10 mouse cellular contexts compared by ENCODE assay signal in the genomic region with DNA sequence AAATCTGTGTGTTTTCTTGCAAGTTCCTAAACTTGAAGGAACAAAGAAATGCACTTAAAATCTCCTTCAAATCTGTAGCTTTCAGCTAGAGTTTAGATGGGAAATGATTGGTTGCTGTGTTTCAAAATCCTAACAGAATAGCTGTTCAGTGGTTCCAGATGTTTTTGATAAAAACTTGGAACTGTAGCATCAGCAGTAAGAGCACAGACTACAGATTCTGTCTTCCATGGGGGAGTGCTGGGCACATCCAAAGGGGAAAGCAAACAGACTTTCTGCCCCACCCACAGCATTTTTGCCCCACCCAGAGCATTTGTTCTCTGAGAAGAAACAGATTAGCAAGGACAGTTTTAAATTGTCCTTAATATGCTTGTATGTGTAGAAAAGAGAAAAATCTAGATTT.
A peak's percentile ranks its signal among the peaks of the same experiment; 100 is the strongest.
DNase-seq lines count a peak whose midpoint lies in the region; ATAC-seq and TF ChIP-seq lines count a peak whose summit lies in the region.
"Had no signal": no experiment of that assay in that cellular context is flagged by ENCODE, and none has a peak within 500 bp of the region (broad histone marks: within the 10 kb centered on the region; RNA-seq: fewer than 3 reads in every experiment).

No protein-coding gene starts in this region.

- no peaks in the 10 kb centered on the region for H3K9me3 ChIP-seq in stomach, embryonic 14.5 days (ENCODE audit: control insufficient read depth, low read depth, low read length)
- H3K9me3 ChIP-seq in stomach, postnatal 0 days (ENCODE audit: control insufficient read depth, low read length) = no peaks in the 10 kb centered on the region
- no peaks in the 10 kb centered on the region for H3K9me3 ChIP-seq in stomach, embryonic 15.5 days
- no peaks in the 10 kb centered on the region for H3K9me3 ChIP-seq in forebrain, postnatal 0 days (ENCODE audit: low read length)
- H3K9me3 ChIP-seq: hindbrain, embryonic 12.5 days had no signal

- no peaks in the 10 kb centered on the region for H3K36me3 ChIP-seq in stomach, embryonic 14.5 days (ENCODE audit: control insufficient read depth, insufficient read depth, low read length)
- no peaks in the 10 kb centered on the region for H3K36me3 ChIP-seq in stomach, postnatal 0 days (ENCODE audit: control insufficient read depth, insufficient read depth, low read length)
- H3K36me3 ChIP-seq in stomach, embryonic 15.5 days = no peaks in the 10 kb centered on the region
- H3K36me3 ChIP-seq in forebrain, postnatal 0 days (ENCODE audit: insufficient read depth) = no peaks in the 10 kb centered on the region
- H3K36me3 ChIP-seq: hindbrain, embryonic 12.5 days had no signal

- no peak overlapping the region for H3K4me3 ChIP-seq in stomach, embryonic 14.5 days (ENCODE audit: low read depth, low read length)
- H3K4me3 ChIP-seq in stomach, postnatal 0 days (ENCODE audit: low read depth, low read length) = no peak overlapping the region
- no peak overlapping the region for H3K4me3 ChIP-seq in stomach, embryonic 15.5 days (replicated peaks)
- no peak overlapping the region for H3K4me3 ChIP-seq in forebrain, postnatal 0 days (ENCODE audit: low read depth, low read length)
- H3K4me3 ChIP-seq: hindbrain, embryonic 12.5 days had no signal

- intact Hi-C loops in heart, postnatal 25 days (cut with DNase I) = loop anchor here (5.0 kb wide), 1 partner anchor 92 kb away; no protein-coding TSS in a partner anchor
- intact Hi-C loops in heart, postnatal 36 days (cut with DNase I) = loop anchor here (5.0 to 10.0 kb wide), 3 partner anchors 72 to 185 kb away; a partner anchor contains a TSS
- intact Hi-C loops in gastrocnemius, postnatal 14 days (cut with DNase I; ENCODE audit: low total_unique reads) = no loop called here

- H3K27ac ChIP-seq in stomach, embryonic 14.5 days (ENCODE audit: low read length) = peak overlapping the region; percentile 62; the same call in 1 of the 2 replicates
- H3K27ac ChIP-seq in stomach, postnatal 0 days (replicated peaks) = no peak overlapping the region
- H3K27ac ChIP-seq in stomach, embryonic 15.5 days = peak overlapping the region; percentile 77
- no peak overlapping the region for H3K27ac ChIP-seq in forebrain, postnatal 0 days (ENCODE audit: low read depth, low read length)
- H3K27ac ChIP-seq: hindbrain, embryonic 12.5 days had no signal

- TF ChIP-seq EP300 in stomach, postnatal 0 days (optimal IDR thresholded peaks at IDR 0.05) = no peak

- H3K4me1 ChIP-seq in stomach, embryonic 14.5 days (ENCODE audit: control insufficient read depth, insufficient read depth, low read length) = peaks cover 32% of the 10 kb centered on the region
- H3K4me1 ChIP-seq in stomach, postnatal 0 days (replicated peaks; ENCODE audit: control insufficient read depth, insufficient read depth) = 0 out of 2 replicates have a peak, but pooled peaks cover 7% of the 10 kb centered on the region
- H3K4me1 ChIP-seq in stomach, embryonic 15.5 days = peaks cover 26% of the 10 kb centered on the region
- H3K4me1 ChIP-seq in forebrain, postnatal 0 days (ENCODE audit: insufficient read depth) = 0 out of 2 replicates have a peak, but pooled peaks cover 3% of the 10 kb centered on the region

- TF ChIP-seq CTCF in stomach, postnatal 0 days (IDR thresholded peaks at IDR 0.05; ENCODE audit: low read depth) = no peak
- no peak for TF ChIP-seq CTCF in forebrain, postnatal 0 days (IDR thresholded peaks at IDR 0.05; ENCODE audit: low read depth)

- no peak for ATAC-seq in stomach, embryonic 14.5 days (ENCODE audit: insufficient number of reproducible peaks, insufficient read depth, low FRiP score, low read depth)
- no peak; the same call in 1 of the 2 replicates for ATAC-seq in stomach, postnatal 0 days (ENCODE audit: low FRiP score, low TSS enrichment)
- no peak for ATAC-seq in stomach, embryonic 15.5 days (ENCODE audit: insufficient read depth, low FRiP score, low read depth)
- no peak for ATAC-seq in forebrain, postnatal 0 days
- ATAC-seq: forebrain, embryonic 14.5 days had no signal

- peak; percentile 46 for DNase-seq in heart, postnatal 25 days (ENCODE audit: low spot score)
- no peak for DNase-seq in heart, postnatal 36 days
- no peak for DNase-seq in stomach, postnatal 0 days (ENCODE audit: low spot score)
- DNase-seq in gastrocnemius, postnatal 14 days = peak; percentile 46
- no peak for DNase-seq in forebrain, postnatal 0 days
- no peak for DNase-seq in kidney, postnatal 4 days

- no peak overlapping the region for H3K4me2 ChIP-seq in stomach, embryonic 14.5 days (replicated peaks; ENCODE audit: low read depth, low read length)
- no peak overlapping the region for H3K4me2 ChIP-seq in stomach, postnatal 0 days (replicated peaks; ENCODE audit: low read depth)
- H3K4me2 ChIP-seq in stomach, embryonic 15.5 days = no peak overlapping the region
- no peak overlapping the region for H3K4me2 ChIP-seq in forebrain, postnatal 0 days (ENCODE audit: low read depth)
- H3K4me2 ChIP-seq: hindbrain, embryonic 12.5 days had no signal

- no peaks in the 10 kb centered on the region for H3K27me3 ChIP-seq in stomach, embryonic 14.5 days (ENCODE audit: control insufficient read depth, insufficient read depth, low read length)
- H3K27me3 ChIP-seq in stomach, postnatal 0 days (ENCODE audit: control insufficient read depth, insufficient read depth, low read length) = no peaks in the 10 kb centered on the region
- H3K27me3 ChIP-seq in stomach, embryonic 15.5 days (replicated peaks) = no peaks in the 10 kb centered on the region
- H3K27me3 ChIP-seq in forebrain, postnatal 0 days (ENCODE audit: insufficient read depth, low read length) = no peaks in the 10 kb centered on the region
- H3K27me3 ChIP-seq: hindbrain, embryonic 12.5 days had no signal

- no peak overlapping the region for H3K9ac ChIP-seq in stomach, embryonic 14.5 days (replicated peaks; ENCODE audit: low read depth, low read length)
- H3K9ac ChIP-seq in stomach, postnatal 0 days (ENCODE audit: low read length) = no peak overlapping the region
- H3K9ac ChIP-seq in stomach, embryonic 15.5 days = no peak overlapping the region
- no peak overlapping the region for H3K9ac ChIP-seq in forebrain, postnatal 0 days
- H3K9ac ChIP-seq: hindbrain, embryonic 12.5 days had no signal

Comparison
In these comparisons a context has a peak if more than half of its experiments do, and no peak if none do; other contexts are left out.
1. DNase-seq: peak in heart, postnatal 25 days (single experiment) and gastrocnemius, postnatal 14 days (single experiment); none in heart, postnatal 36 days (0 of 2), stomach, postnatal 0 days (single experiment), forebrain, postnatal 0 days (single experiment) and kidney, postnatal 4 days (0 of 2).
2. H3K27ac ChIP-seq: peak in stomach, embryonic 14.5 days (single experiment) and stomach, embryonic 15.5 days (single experiment); none in stomach, postnatal 0 days (single experiment) and forebrain, postnatal 0 days (single experiment).